Mouse (Mus musculus) lung, embryonic 15.5 days (tissue): Measurements from ENCODE around the gene Gm3336. TPM values are rescaled to one million over a fixed set of nuclear protein-coding genes. Genes with fewer than 3 reads are reported as not detected.

Source experiments
- ATAC-seq: fragments of 200-750 bp; cut with Nextera tagmentation; 2 replicates; pipeline ENCODE4 v1.8.0; 2017; ENCODE audit warnings: moderate number of reproducible peaks, borderline replicate concordance; ENCODE audit not compliant: low FRiP score, low TSS enrichment; ENCODE audit errors: extremely low read depth
- H3K27ac ChIP-seq: fragments of 300-500 bp; sonication (generic); 2 replicates; pipeline ENCODE4 v1.5.1; 2015; ENCODE audit warnings: moderate library complexity, mild to moderate bottlenecking, inconsistent platforms
- H3K27me3 ChIP-seq: fragments of 300-500 bp; sonication (generic); 2 replicates; pipeline ENCODE4 v1.6.1; 2015; ENCODE audit warnings: inconsistent platforms
- H3K36me3 ChIP-seq: fragments of 300-500 bp; sonication (generic); 2 replicates; pipeline ENCODE4 v1.6.1; 2015; ENCODE audit warnings: inconsistent platforms
- H3K4me1 ChIP-seq: fragments of 300-500 bp; sonication (generic); 2 replicates; pipeline ENCODE4 v1.6.1; 2015; ENCODE audit warnings: inconsistent platforms
- H3K4me2 ChIP-seq: fragments of 300-500 bp; sonication (generic); 2 replicates; pipeline ENCODE4 v1.6.1; 2015; ENCODE audit warnings: inconsistent platforms, mild to moderate bottlenecking, moderate library complexity
- H3K4me3 ChIP-seq: fragments of 300-500 bp; sonication (generic); 2 replicates; pipeline ENCODE4 v1.5.1; 2015; ENCODE audit warnings: mild to moderate bottlenecking, inconsistent platforms
- H3K9ac ChIP-seq: fragments of 300-500 bp; sonication (generic); 2 replicates; pipeline ENCODE4 v1.6.1; 2015; ENCODE audit warnings: inconsistent platforms
- H3K9me3 ChIP-seq: fragments of 300-500 bp; sonication (generic); 2 replicates; pipeline ENCODE4 v1.6.1; 2016; ENCODE audit warnings: inconsistent platforms
- WGBS: fragments of 180-500 bp; shearing (Covaris S2); methylation state at CpG from one replicate; pipeline ENCODE4 v1.1.7; 2015; 5-methylcytosine and 5-hydroxymethylcytosine counted together
- polyA plus RNA-seq: library from polyadenylated mRNA; unstranded; fragments of >200 nt; fragmentation: Nextera tagmentation; extraction: Ambion mirVana; gene quantifications from 2 replicates; pipeline ENCODE4 v1.2.1, GENCODE M21; 2015

Gene Gm3336
- polyA plus RNA-seq, 1 experiment from 2014 or later, result not detected

DNA sequence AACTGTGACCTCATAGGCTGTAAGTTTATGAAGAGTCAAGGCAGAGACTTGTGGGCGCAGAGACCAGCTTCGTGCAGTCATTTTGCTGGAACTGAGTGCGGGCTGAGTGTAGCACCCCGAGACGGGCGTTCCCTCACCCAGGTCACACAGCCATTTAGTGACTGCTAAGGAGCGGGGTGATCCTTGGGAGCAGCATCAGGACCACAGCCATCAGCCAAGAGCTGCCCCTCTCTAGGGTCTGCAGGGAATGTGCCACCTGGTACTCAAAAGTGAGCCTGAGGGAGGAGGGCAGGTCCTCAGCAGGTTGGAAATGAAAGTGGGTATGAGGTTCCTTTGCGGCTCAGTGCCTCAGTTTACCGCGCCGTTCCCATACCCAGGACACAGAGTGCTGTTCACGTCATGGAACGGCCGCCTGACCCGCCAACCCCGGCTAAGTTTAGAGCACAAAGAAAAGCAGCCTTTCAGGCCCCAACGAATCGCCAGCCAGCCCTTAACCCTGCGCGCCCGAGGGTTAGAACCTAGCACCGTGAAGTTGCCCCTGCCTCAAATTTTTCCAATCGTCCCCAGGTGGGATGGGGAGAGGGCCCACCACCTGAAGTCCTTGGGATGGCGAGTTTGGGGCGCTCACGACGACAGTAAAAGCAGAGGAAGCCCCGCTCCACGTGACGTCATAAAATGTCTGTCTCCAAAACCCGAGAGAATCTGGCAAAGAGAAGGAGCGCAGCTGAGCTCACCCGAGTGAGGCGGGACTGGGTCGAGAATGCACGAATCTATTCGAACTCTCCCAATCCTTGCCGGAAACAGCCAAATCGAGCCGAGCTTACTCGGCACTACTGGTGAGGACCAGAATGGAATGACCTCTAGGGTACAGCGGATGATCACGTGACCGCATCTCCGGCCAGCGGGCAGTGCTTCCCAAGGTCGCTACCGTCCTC is 25.6 kb downstream of the Gm3336 start:
- Histone ChIP-seq H3K36me3 (no peaks in the 10 kb centered on the region), H3K27ac (no peak overlapping the region), H3K9ac (peak overlapping the region; percentile 29; the same call in 1 of the 2 replicates), H3K9me3 (no peaks in the 10 kb centered on the region), H3K4me2 (peak overlapping the region; percentile 52), H3K4me3 (peak overlapping the region; percentile 27), H3K4me1 (peaks cover 15% of the 10 kb centered on the region), H3K27me3 (peaks cover 90% of the 10 kb centered on the region)
- 6% methylated on average over 48 of the region's 48 CpGs for WGBS
- ATAC-seq, result peak; percentile 41; the same call in 1 of the 2 replicates

DNA sequence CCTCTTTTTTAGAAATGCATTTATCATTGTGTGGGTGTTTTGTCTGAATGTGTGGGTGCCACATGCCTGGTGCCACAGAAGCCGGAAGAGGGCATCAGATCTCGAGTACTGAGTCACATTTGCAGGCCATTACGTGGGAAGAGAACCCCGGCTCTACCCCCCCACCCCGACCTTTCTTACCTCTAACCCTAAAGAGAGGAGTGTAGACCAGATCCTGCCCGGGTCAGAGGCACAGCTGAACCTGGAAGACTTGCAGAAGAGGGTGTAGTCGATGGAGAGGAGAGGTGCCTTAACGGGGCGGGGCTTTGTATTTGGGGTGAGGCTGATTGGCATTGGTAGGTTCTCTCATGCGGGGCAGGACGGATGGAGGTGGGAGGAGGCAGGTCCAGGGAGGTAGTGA is 26.5 kb downstream of the Gm3336 start:
- Histone ChIP-seq H3K4me3 (no peak overlapping the region), H3K27ac (no peak overlapping the region), H3K4me2 (no peak overlapping the region), H3K9me3 (no peaks in the 10 kb centered on the region), H3K9ac (no peak overlapping the region), H3K4me1 (peaks cover 15% of the 10 kb centered on the region), H3K36me3 (no peaks in the 10 kb centered on the region), H3K27me3 (peaks cover 94% of the 10 kb centered on the region)
- no peak for ATAC-seq
- 41% methylated on average over 11 of the region's 11 CpGs for WGBS

DNA sequence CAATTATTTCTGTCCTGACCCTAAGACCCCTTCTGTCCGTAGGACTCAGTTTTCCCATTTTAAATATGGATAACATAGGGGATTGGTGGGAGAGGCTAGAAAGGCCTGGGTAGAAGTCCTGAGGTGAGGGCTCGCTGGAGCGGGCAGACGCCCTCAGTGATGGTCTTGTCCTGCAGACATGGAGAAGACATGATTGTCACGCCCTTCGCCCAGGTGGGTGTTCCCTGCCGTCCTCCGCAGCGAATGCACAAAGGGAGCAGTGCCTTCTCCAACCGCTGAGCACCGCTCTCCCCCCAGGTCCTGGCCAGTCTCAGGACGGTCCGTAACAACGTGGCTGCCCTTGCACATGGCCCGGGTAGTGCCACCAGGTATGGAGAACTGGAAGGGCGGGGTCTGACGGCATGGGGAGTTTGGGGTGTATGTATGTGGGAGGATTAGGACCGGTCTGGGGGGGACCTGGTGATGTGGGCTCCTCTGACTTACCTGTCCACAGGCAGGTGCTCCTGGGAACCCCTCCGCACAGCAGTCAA is 27.4 kb downstream of the Gm3336 start:
- ATAC-seq, result no peak
- H3K36me3 ChIP-seq, result no peaks in the 10 kb centered on the region
- peaks cover 86% of the 10 kb centered on the region for H3K27me3 ChIP-seq
- no peak overlapping the region for H3K4me2 ChIP-seq
- H3K9ac ChIP-seq, result no peak overlapping the region
- H3K27ac ChIP-seq, result no peak overlapping the region
- 46% methylated on average over 19 of the region's 19 CpGs for WGBS
- H3K9me3 ChIP-seq, result no peaks in the 10 kb centered on the region
- H3K4me1 ChIP-seq, result peaks cover 15% of the 10 kb centered on the region
- H3K4me3 ChIP-seq, result no peak overlapping the region

DNA sequence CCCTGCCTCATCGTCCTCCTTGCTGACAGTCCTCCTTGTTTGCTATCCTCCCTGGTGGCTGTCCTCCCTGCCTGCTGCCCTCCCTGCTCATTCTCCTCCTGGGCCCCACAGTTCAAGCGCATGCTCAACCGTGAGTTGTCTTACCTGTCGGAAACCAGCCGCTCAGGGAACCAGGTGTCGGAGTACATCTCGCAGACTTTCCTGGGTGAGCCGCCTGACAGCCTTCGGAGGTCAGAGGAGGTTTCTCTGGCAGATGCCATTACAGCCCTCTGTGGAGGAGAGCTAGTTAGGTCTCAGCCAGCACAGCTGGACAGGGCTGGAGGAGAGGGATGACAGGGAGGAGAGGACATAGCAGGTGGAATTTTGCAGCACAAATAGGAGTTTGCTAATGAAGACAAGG is 28.3 kb downstream of the Gm3336 start:
- ATAC-seq, result no peak
- H3K4me2 ChIP-seq, result no peak overlapping the region
- no peaks in the 10 kb centered on the region for H3K9me3 ChIP-seq
- H3K36me3 ChIP-seq, result no peaks in the 10 kb centered on the region
- H3K4me1 ChIP-seq, result peaks cover 15% of the 10 kb centered on the region
- H3K4me3 ChIP-seq, result no peak overlapping the region
- H3K27ac ChIP-seq, result no peak overlapping the region
- no peak overlapping the region for H3K9ac ChIP-seq
- H3K27me3 ChIP-seq, result peaks cover 77% of the 10 kb centered on the region
- 56% methylated on average over 9 of the region's 9 CpGs for WGBS

DNA sequence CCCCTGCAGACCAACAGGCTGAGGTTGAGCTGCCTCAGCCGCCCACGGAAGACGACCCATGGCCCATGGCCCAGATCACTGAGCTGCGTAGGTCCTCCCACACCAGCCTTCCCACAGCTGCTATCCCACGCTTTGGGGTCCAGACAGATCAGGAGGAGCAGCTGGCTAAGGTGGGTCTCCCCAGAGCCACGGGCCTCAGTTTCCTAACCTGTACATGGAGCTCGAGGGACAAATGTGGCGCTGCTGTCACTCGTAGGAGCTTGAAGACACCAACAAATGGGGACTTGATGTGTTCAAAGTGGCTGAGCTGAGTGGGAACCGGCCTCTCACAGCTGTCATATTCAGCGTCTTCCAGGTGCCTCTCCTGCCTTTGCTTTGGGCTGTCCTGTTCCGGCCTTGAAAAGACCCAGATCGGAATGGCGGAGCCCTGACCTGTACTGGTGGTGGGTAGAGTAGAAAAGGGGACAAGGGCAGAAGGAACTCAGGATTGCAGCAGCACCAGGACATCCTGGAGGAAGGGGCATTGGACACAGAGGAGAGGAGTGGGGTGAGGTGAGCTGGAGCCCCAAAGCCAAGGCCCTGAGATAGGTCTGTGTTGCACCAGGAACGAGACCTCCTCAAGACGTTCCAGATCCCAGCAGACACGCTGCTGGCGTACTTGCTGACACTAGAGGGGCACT is 29.0 kb downstream of the Gm3336 start:
- Histone ChIP-seq H3K4me3 (no peak overlapping the region), H3K27ac (no peak overlapping the region), H3K9ac (no peak overlapping the region), H3K9me3 (no peaks in the 10 kb centered on the region), H3K36me3 (no peaks in the 10 kb centered on the region), H3K4me1 (peaks cover 20% of the 10 kb centered on the region), H3K27me3 (peaks cover 70% of the 10 kb centered on the region), H3K4me2 (no peak overlapping the region)
- 85% methylated on average over 18 of the region's 18 CpGs for WGBS
- ATAC-seq, result no peak

DNA sequence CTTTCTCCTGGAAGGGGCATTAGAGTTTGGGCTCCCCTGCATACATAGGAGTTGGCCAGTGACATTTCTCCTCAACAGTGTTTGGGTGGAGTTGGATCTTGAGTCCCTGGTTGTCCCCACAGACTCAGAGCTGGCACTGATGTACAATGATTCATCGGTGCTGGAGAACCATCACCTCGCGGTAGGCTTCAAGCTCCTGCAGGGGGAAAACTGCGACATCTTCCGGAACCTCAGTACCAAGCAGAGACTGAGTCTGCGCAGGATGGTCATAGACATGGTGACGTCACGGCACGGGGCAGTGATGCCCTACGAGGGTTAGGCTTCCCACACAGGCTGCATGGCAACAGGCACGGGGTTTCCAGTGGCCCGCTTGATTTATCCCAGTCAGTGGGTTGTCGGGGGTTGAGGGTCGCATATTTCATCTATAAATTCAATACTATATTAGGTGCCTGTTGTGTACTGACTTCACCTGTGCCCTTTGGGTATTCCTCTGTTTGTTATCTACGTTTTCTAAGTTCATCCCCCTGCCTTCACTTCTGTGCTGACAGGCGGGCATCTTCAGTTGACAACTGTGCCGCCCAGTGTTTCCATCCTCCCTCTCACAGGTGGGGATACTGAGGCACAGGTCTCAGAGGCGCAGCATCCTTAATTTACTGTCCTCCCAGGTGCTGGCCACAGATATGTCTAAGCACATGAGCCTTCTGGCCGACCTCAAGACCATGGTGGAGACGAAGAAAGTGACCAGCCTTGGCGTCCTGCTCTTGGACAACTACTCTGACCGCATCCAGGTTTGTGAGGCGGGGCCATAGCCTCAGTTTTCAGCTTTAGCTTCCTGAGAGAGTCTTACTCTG is 30.1 kb downstream of the Gm3336 start:
- H3K36me3 ChIP-seq, result no peaks in the 10 kb centered on the region
- H3K9ac ChIP-seq, result no peak overlapping the region
- WGBS, result 82% methylated on average over 23 of the region's 23 CpGs
- H3K4me1 ChIP-seq, result peaks cover 27% of the 10 kb centered on the region
- no peak overlapping the region for H3K4me3 ChIP-seq
- no peak overlapping the region for H3K27ac ChIP-seq
- no peak overlapping the region for H3K4me2 ChIP-seq
- no peak for ATAC-seq
- peaks cover 59% of the 10 kb centered on the region for H3K27me3 ChIP-seq
- H3K9me3 ChIP-seq, result no peaks in the 10 kb centered on the region

DNA sequence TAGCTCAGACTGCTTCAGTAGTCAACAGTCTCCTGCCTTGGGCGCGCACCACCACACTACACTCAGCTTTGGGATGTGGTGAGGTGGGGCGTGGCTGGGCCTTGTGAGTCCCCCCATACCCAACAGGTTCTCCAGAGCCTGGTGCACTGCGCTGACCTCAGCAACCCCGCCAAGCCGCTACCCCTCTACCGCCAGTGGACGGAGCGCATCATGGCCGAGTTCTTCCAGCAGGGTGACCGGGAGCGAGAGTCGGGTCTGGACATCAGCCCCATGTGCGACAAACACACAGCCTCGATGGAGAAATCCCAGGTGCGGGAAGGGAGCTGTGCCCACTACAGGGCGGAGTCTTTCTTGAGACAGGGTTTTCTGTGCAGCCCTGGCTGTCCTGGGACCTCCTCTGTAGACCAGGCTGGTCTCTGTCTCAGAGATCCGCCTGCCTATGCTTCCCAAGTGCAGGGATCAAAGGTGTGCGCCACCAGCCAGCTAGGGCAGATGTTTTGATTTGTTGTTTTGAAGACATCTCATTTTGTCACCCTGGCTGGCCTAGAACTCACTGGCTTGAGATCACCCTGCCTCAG is 30.8 kb downstream of the Gm3336 start:
- H3K4me2 ChIP-seq, result no peak overlapping the region

DNA sequence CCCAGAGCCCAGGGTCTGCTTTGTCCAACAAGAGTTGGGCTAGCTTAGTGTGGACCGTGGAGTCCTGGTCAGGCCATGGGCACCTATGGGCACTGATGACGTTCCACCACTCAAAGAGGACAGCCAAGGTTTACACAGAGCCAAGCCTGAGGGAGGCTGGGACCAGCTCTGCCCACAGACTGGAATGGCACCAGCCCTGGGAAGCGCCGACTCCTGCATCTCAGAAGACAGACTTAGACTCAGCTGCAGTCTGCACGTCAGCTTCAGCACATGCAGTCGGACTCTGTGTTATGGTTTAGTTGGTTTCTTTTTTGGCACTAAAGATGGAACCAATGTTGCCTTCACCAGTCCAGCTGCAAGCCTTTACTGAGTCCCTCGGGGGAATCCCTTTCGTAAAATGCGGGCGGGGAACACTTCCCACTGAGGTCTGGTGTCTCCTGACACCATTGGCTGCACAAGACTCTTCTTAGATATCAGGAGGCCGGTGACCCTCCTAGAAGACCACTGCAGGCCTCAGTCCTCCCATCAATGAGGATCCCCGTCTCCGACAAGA is 31.9 kb downstream of the Gm3336 start:
- WGBS, result 75% methylated on average over 13 of the region's 13 CpGs
- no peaks in the 10 kb centered on the region for H3K36me3 ChIP-seq
- no peak overlapping the region for H3K9ac ChIP-seq
- peaks cover 28% of the 10 kb centered on the region for H3K4me1 ChIP-seq
- peaks cover 42% of the 10 kb centered on the region for H3K27me3 ChIP-seq
- no peak for ATAC-seq
- H3K4me2 ChIP-seq, result no peak overlapping the region
- H3K4me3 ChIP-seq, result no peak overlapping the region
- no peaks in the 10 kb centered on the region for H3K9me3 ChIP-seq
- H3K27ac ChIP-seq, result no peak overlapping the region

More for the DNA sequence above, 30.8 kb downstream of the Gm3336 start:
- Histone ChIP-seq H3K9ac (no peak overlapping the region), H3K36me3 (no peaks in the 10 kb centered on the region), H3K27ac (no peak overlapping the region), H3K4me1 (peaks cover 27% of the 10 kb centered on the region), H3K4me3 (no peak overlapping the region), H3K9me3 (no peaks in the 10 kb centered on the region), H3K27me3 (peaks cover 52% of the 10 kb centered on the region)
- no peak for ATAC-seq
- WGBS, result 74% methylated on average over 19 of the region's 19 CpGs

DNA sequence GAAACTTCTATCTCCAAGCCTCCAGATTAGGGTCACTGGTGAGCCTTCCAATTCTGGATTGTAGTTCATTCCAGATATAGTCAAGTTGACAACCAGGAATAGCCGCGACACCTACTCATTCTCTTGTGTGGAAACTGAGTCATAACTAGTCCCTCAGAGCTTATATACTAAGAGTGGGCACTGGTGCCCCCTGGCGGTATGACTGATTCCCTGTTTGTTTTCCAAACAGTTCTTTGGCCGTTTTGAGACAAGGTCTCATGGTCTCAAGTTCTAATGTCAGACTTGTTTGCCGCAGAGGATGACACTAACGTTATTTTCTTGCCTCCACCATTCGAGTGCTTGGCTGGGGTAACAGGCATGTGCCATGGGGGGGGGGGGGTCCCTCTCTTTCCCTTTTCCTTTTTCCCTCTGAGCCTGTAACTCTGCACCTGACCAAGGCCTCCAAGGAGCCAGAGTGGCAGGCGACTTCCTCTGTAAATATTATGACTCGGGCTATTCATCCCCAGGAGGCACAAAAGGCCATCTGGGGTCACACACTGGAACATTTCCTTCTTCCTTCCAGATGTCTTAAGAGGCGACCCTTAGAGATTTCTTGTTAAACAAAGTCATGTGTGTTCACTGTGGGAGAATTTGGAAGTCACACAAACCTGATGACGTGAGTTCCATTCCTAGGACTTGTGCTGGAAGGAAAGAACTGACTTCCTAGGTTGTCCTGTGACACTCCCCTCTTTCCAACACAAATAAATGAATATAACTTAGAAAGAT is 33.8 kb downstream of the Gm3336 start:
- ATAC-seq, result no peak
- no peak overlapping the region for H3K9ac ChIP-seq
- no peak overlapping the region; the same call in 1 of the 2 replicates for H3K4me2 ChIP-seq

DNA sequence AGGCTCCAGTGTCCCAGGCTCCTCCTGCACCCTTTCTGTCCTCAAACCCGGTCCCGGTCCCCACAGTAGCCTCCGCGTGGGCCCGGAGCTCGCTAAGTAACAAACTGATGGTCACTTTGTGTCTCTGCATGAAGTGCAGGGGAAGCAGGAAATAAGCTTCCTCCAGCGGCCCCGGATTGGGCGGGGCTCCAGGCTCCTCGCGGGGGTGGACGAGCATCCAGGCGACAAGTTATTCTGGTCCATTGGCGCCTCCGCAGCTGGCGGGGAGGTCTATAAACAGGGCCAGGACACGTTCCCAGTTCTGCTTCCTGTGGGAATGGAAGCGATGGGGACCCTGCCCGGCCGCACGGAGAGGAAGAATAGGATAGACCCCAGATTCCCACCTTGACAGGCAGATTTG is 34.8 kb downstream of the Gm3336 start:
- Histone ChIP-seq H3K4me3 (peak overlapping the region; percentile 10; the same call in 1 of the 2 replicates), H3K9ac (peak overlapping the region; percentile 14; the same call in 1 of the 2 replicates), H3K9me3 (no peaks in the 10 kb centered on the region), H3K27me3 (peaks cover 12% of the 10 kb centered on the region), H3K4me1 (peaks cover 32% of the 10 kb centered on the region), H3K27ac (peak overlapping the region; percentile 78), H3K36me3 (no peaks in the 10 kb centered on the region), H3K4me2 (peak overlapping the region; percentile 47)
- 14% methylated on average over 21 of the region's 21 CpGs for WGBS
- ATAC-seq, result no peak

More for the DNA sequence above, 33.8 kb downstream of the Gm3336 start:
- no peaks in the 10 kb centered on the region for H3K36me3 ChIP-seq
- no peak overlapping the region for H3K4me3 ChIP-seq
- no peaks in the 10 kb centered on the region for H3K9me3 ChIP-seq
- H3K4me1 ChIP-seq, result peaks cover 32% of the 10 kb centered on the region
- H3K27me3 ChIP-seq, result peaks cover 22% of the 10 kb centered on the region
- H3K27ac ChIP-seq, result peak overlapping the region; percentile 78
- 19% methylated on average over 11 of the region's 11 CpGs for WGBS
